Mouse (Mus musculus) limb, embryonic 13.5 days (tissue): ENCODE data around the gene Ttc9c. TPM values are rescaled to one million over a fixed set of nuclear protein-coding genes. Genes with fewer than 3 reads are reported as not detected.

ENCODE experiments used
- ATAC-seq: fragments of 200-750 bp; cut with Nextera tagmentation; 2 replicates; pipeline ENCODE4 v1.8.0; 2017; ENCODE audit warnings: low read depth, moderate number of reproducible peaks, moderate TSS enrichment; ENCODE audit not compliant: low FRiP score
- H3K27ac ChIP-seq: fragments of 300-500 bp; sonication (generic); 2 replicates; pipeline ENCODE4 v1.5.1; 2015; ENCODE audit warnings: inconsistent platforms, mild to moderate bottlenecking, moderate library complexity
- H3K27me3 ChIP-seq: fragments of 300-500 bp; sonication (generic); 2 replicates; pipeline ENCODE4 v1.6.1; 2015; ENCODE audit warnings: mild to moderate bottlenecking, inconsistent platforms
- H3K36me3 ChIP-seq: fragments of 300-500 bp; sonication (generic); 2 replicates; pipeline ENCODE4 v1.6.1; 2015; ENCODE audit warnings: inconsistent platforms, mild to moderate bottlenecking, moderate library complexity
- H3K4me1 ChIP-seq: fragments of 300-500 bp; sonication (generic); 2 replicates; pipeline ENCODE4 v1.6.1; 2015; ENCODE audit warnings: inconsistent platforms
- H3K4me2 ChIP-seq: fragments of 300-500 bp; sonication (generic); replicated peaks from 2 replicates; pipeline ENCODE4 v1.6.1; 2015; ENCODE audit warnings: inconsistent platforms, mild to moderate bottlenecking, moderate library complexity
- H3K4me3 ChIP-seq: fragments of 300-500 bp; sonication (generic); 2 replicates; pipeline ENCODE4 v1.5.1; 2015; ENCODE audit warnings: moderate library complexity, mild to moderate bottlenecking, inconsistent platforms
- H3K9ac ChIP-seq: fragments of 300-500 bp; sonication (generic); 2 replicates; pipeline ENCODE4 v1.6.1; 2015; ENCODE audit warnings: mild to moderate bottlenecking, inconsistent platforms
- H3K9me3 ChIP-seq: fragments of 300-500 bp; sonication (generic); 2 replicates; pipeline ENCODE4 v1.6.1; 2016; ENCODE audit warnings: inconsistent platforms
- WGBS: fragments of 180-500 bp; shearing (Covaris S2); methylation state at CpG from one replicate; pipeline ENCODE4 v1.1.7; 2015; 5-methylcytosine and 5-hydroxymethylcytosine counted together
- polyA plus RNA-seq: library from polyadenylated mRNA; unstranded; fragments of >200 nt; fragmentation: Nextera tagmentation; extraction: Ambion mirVana; gene quantifications from 2 replicates; pipeline ENCODE4 v1.2.1, GENCODE M21; 2015

Gene Ttc9c
- polyA plus RNA-seq, 1 experiment from 2014 or later = 73.4 TPM

- H3K36me3 ChIP-seq = peaks cover 43% of the 10 kb centered on the region
- no peak overlapping the region for H3K27ac ChIP-seq
- under 1% methylated on average over 7 of the region's 7 CpGs for WGBS
Measured at GRCm38 (mm10) chr19:8821146-8821545, 2.0 kb upstream of the Ttc9c start.

GRCm38 (mm10) chr19:8820424-8820956 lies 1.4 kb upstream of the Ttc9c start:
- peaks cover 42% of the 10 kb centered on the region for H3K36me3 ChIP-seq
- H3K9me3 ChIP-seq = no peaks in the 10 kb centered on the region
- ATAC-seq = peak; percentile 1
- H3K9ac ChIP-seq = peak overlapping the region; percentile 99
- peak overlapping the region; percentile 100 for H3K4me3 ChIP-seq
- WGBS = under 1% methylated on average over 48 of the region's 48 CpGs
- H3K4me2 ChIP-seq = peak overlapping the region; percentile 85
- peaks cover 46% of the 10 kb centered on the region for H3K4me1 ChIP-seq
- peak overlapping the region; percentile 99 for H3K27ac ChIP-seq
- no peaks in the 10 kb centered on the region for H3K27me3 ChIP-seq

More at GRCm38 (mm10) chr19:8821146-8821545, 2.0 kb upstream of the Ttc9c start:
- H3K4me1 ChIP-seq = peaks cover 41% of the 10 kb centered on the region
- no peak for ATAC-seq
- no peaks in the 10 kb centered on the region for H3K9me3 ChIP-seq
- peak overlapping the region; percentile 100 for H3K4me3 ChIP-seq
- H3K9ac ChIP-seq = peak overlapping the region; percentile 99
- H3K4me2 ChIP-seq = peak overlapping the region; percentile 85
- H3K27me3 ChIP-seq = no peaks in the 10 kb centered on the region

GRCm38 (mm10) chr19:8819596-8820423 lies 677 bp upstream of the Ttc9c start, which contains the start of gene Hnrnpul2:
Hnrnpul2 (plus strand) TSS chr19:8820010.
- Histone ChIP-seq H3K27me3 (no peaks in the 10 kb centered on the region), H3K27ac (peak within 1 kb of the TSS; percentile 99), H3K9me3 (no peaks in the 10 kb centered on the region), H3K36me3 (peaks cover 42% of the 10 kb centered on the region), H3K9ac (peak within 1 kb of the TSS; percentile 99), H3K4me3 (peak within 1 kb of the TSS; percentile 100), H3K4me1 (peaks cover 48% of the 10 kb centered on the region), H3K4me2 (peak within 1 kb of the TSS; percentile 85)
- ATAC-seq = peak; percentile 96
- WGBS = under 1% methylated on average over 83 of the region's 83 CpGs

DNA sequence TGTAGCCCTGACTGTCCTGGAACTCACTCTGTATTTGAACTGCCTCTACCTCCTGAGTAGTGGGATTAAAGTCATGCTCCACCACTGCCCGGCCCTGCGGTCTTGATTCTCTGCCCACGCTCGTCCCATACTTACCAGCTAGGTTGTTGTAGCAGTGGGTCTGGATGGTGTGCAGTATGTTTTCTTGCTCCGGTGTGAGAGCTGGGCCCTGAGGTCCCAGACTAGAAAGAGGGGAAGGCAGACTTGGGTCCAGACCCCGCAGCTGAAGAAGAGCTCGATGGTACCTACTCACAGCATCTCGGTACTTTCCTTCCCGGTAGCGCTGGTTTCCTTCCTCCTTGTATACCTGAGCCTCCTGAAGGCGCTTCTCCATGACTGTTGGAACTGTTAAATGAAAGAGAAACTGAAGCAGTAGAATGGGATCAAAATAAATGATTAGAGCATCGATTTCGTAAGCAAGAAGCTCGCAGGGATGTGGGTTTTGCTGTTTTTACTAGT lies 783 bp downstream of the Ttc9c start:
- H3K4me1 ChIP-seq = peaks cover 48% of the 10 kb centered on the region
- H3K9ac ChIP-seq = peak overlapping the region; percentile 86
- no peaks in the 10 kb centered on the region for H3K9me3 ChIP-seq
- H3K27me3 ChIP-seq = no peaks in the 10 kb centered on the region
- H3K4me3 ChIP-seq = peak overlapping the region; percentile 100
- H3K36me3 ChIP-seq = peaks cover 40% of the 10 kb centered on the region
- H3K4me2 ChIP-seq = peak overlapping the region; percentile 85
- H3K27ac ChIP-seq = peak overlapping the region; percentile 99
- ATAC-seq = no peak
- WGBS = 25% methylated on average over 14 of the region's 14 CpGs

GRCm38 (mm10) chr19:8817001-8817400 lies 2.1 kb downstream of the Ttc9c start:
- Histone ChIP-seq H3K4me2 (peak overlapping the region; percentile 85), H3K27ac (no peak overlapping the region), H3K4me3 (peak overlapping the region; percentile 16), H3K27me3 (no peaks in the 10 kb centered on the region), H3K36me3 (peaks cover 46% of the 10 kb centered on the region), H3K9ac (peak overlapping the region; percentile 53), H3K9me3 (no peaks in the 10 kb centered on the region), H3K4me1 (peaks cover 34% of the 10 kb centered on the region)
- 78% methylated on average over 3 of the region's 3 CpGs for WGBS
- no peak for ATAC-seq

DNA sequence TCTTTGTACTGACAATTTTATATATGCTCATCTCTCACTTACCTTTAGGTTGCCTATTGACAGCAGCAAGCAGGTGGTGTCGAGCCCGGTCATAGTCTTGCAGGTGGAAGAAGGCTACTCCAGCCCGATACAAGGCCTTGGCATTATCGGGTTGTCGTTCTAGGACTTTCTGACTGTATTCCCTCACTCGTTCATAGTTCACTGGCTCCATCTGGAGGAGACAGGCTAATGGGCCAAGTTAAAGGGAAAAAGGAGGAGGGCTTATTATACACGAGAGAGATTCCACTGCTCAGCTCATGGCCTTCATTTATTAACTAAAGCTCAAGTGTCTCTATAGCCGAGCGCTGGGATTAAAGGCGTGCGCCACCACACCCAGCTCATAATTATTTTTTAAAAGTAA lies 3.3 kb downstream of the Ttc9c start:
- Histone ChIP-seq H3K27me3 (no peaks in the 10 kb centered on the region), H3K36me3 (peaks cover 56% of the 10 kb centered on the region), H3K27ac (no peak overlapping the region), H3K4me2 (no peak overlapping the region), H3K4me1 (peaks cover 28% of the 10 kb centered on the region), H3K9me3 (no peaks in the 10 kb centered on the region), H3K4me3 (no peak overlapping the region), H3K9ac (no peak overlapping the region)
- ATAC-seq = no peak
- 84% methylated on average over 11 of the region's 11 CpGs for WGBS

DNA sequence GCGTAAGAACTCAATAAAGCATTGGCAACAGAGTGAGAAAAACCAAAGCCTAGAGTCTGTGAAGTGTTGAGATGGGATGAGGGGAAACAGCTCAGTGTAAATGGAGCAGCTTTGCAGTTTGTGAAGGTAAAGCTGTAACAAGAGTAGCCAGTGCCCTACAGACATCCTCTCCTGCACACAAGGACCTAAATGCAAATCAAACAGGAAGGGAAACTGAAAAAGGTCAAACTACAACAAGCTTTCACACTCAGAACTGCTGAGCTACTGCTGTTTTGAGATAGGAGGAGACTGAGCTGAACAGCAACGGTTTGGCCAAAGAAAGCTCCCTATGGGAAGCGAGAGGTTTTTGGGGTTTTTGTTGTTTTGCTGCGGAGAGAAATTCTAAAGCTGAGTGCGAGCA lies 12.3 kb downstream of the Ttc9c start:
- 97% methylated on average over 5 of the region's 5 CpGs for WGBS
- Histone ChIP-seq H3K4me3 (no peak overlapping the region), H3K4me2 (no peak overlapping the region), H3K36me3 (peaks cover 75% of the 10 kb centered on the region), H3K4me1 (peaks cover 9% of the 10 kb centered on the region), H3K9ac (no peak overlapping the region), H3K27me3 (no peaks in the 10 kb centered on the region), H3K9me3 (no peaks in the 10 kb centered on the region), H3K27ac (no peak overlapping the region)
- no peak for ATAC-seq

DNA sequence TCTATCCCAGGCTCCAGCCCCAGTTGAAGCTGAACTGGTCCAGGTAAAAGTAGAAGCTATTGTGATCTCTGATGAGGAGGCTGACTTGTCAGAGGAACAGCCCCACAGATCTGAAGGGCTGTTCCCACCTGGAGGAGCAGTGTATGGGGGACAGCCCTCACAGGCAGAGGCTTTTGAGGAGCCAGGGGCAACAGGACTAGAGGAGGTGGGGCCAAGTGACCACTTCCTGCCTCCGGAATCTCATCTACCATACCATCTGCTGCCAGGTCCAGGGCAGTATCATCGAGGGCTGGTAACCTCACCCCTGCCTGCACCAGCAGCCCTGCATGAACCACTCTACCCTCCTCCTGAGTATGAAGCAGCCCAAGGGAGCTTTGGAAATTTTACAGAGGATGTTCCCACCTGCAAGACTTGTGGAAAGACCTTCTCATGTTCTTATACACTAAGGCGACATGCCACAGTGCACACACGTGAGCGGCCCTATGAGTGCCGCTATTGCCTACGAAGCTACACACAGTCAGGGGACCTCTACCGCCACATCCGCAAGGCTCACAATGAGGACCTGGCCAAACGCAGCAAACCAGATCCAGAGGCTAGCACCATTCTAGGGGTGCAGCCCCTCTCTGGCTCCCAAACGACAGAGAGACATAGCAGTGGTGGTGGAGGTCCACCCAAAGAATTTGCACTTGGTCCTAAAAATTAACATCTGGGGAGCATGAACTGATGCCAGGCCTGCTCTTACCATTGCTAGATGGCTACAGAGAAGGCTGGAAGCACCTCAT lies 15.1 kb downstream of the Ttc9c start:
- peaks cover 54% of the 10 kb centered on the region for H3K36me3 ChIP-seq
- 92% methylated on average over 11 of the region's 11 CpGs for WGBS

DNA sequence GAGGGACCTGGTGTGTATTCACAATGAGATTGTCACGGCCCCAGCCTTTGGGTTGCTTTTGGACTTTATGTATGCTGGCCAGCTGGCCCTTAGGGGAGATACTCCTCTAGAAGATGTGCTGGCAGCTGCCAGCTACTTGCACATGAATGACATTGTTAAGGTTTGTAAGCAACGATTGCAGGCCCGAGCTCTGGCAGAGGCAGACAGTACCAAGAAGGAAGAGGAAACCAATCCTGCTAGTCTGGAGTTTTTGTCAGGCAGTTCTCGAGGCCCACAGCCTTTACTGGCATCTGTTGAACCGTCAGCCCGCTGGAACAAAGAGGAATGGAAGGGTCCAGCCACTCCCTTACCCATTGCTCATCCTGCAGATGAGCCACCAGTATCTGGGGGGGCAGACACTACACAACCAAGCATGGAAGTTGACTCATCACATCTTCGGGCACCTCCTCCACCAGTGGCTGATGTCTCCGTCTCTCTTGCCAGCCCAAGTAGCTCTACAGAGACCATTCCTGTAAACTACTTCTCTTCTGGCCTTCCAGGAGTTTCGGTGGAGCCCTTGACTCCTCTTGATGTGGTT lies 15.8 kb downstream of the Ttc9c start:
- no peak overlapping the region for H3K9ac ChIP-seq
- ATAC-seq = no peak

More for the DNA sequence above, 15.1 kb downstream of the Ttc9c start:
- Histone ChIP-seq H3K27ac (no peak overlapping the region), H3K27me3 (no peaks in the 10 kb centered on the region), H3K4me3 (no peak overlapping the region), H3K4me2 (no peak overlapping the region), H3K9me3 (no peaks in the 10 kb centered on the region), H3K4me1 (peaks cover 12% of the 10 kb centered on the region), H3K9ac (no peak overlapping the region)
- no peak for ATAC-seq

DNA sequence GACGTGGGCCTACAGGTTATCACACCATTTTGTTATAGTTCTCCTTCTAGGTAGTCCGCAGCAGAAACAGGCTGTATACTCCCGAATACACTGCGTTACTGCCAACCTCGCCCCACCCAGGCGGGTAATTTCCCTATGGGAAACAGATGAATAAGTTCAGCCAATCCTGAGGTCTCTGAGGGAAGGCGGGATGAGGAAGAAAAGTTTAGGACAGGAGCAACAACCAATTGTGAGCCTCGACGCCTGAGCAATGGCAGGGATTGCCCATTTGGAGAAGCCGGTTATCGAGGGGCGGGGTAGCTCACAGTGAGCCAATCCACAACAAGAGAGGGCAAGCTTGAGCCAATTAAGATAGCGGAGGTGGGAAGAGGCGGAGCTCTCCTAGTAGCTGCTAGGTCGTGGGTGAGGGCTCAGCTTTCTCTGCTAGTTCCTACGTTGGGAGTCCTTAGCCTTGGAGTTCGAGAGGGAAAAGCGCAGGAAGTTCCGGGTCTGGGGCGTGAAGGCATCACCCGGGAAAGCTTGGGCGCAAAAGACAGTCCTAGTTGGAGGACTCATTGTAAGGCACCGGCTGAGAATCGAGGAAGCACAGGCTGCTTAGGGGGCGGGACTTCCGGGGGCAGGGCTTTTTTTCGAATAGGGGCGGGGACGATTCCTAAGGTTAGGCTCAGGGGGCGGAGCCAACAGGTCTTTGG lies 16.9 kb downstream of the Ttc9c start, which contains the start of gene Zbtb3:
TSS of gene Zbtb3 (plus strand) at position 426 of the 692 bp plus-strand sequence.
- peak; percentile 97 for ATAC-seq
- under 1% methylated on average over 30 of the region's 30 CpGs for WGBS
- no peaks in the 10 kb centered on the region for H3K9me3 ChIP-seq
- peak within 1 kb of the TSS; percentile 61 for H3K9ac ChIP-seq
- peak within 1 kb of the TSS; percentile 84 for H3K27ac ChIP-seq
- H3K4me3 ChIP-seq = peak within 1 kb of the TSS; percentile 56
- H3K27me3 ChIP-seq = no peaks in the 10 kb centered on the region
- H3K4me1 ChIP-seq = peaks cover 18% of the 10 kb centered on the region
- H3K36me3 ChIP-seq = peaks cover 37% of the 10 kb centered on the region
- peak within 1 kb of the TSS; percentile 73 for H3K4me2 ChIP-seq

More for the DNA sequence above, 15.8 kb downstream of the Ttc9c start:
- Histone ChIP-seq H3K36me3 (peaks cover 48% of the 10 kb centered on the region), H3K4me1 (peaks cover 12% of the 10 kb centered on the region), H3K27ac (peak overlapping the region; percentile 84; the same call in 1 of the 2 replicates), H3K4me2 (peak overlapping the region; percentile 73), H3K27me3 (no peaks in the 10 kb centered on the region), H3K4me3 (peak overlapping the region; percentile 56), H3K9me3 (no peaks in the 10 kb centered on the region)
- 92% methylated on average over 9 of the region's 9 CpGs for WGBS

GRCm38 (mm10) chr19:8798947-8799315 lies 20.2 kb downstream of the Ttc9c start:
- peaks cover 21% of the 10 kb centered on the region for H3K4me1 ChIP-seq
- H3K9me3 ChIP-seq = no peaks in the 10 kb centered on the region
- no peak overlapping the region for H3K9ac ChIP-seq
- no peak overlapping the region for H3K27ac ChIP-seq
- H3K4me3 ChIP-seq = peak overlapping the region; percentile 81
- H3K4me2 ChIP-seq = peak overlapping the region; percentile 82
- ATAC-seq = no peak
- H3K27me3 ChIP-seq = no peaks in the 10 kb centered on the region
- H3K36me3 ChIP-seq = peaks cover 33% of the 10 kb centered on the region
